Mouse (Mus musculus) frontal cortex, adult (tissue): ENCODE measurements around the gene Olfr669.
"Not testable (repeated sequence)": the region's sequence is repeated elsewhere in the genome, so short reads cannot be mapped to it uniquely, and the experiment has no call there.

Experiments
- ATAC-seq: cut with Nextera tagmentation; 2 replicates; pipeline ENCODE4 v1.9.2; 2017; ENCODE audit warnings: mild to moderate bottlenecking, moderate library complexity, mixed read lengths; ENCODE audit not compliant: low TSS enrichment

Gene Olfr669

GRCm38 (mm10) chr7:104933940-104934339 lies at the start of gene Olfr669:
Olfr669 (plus strand) TSS chr7:104934240.
- ATAC-seq, result no peak

GRCm38 (mm10) chr7:104895852-104896251 lies 38.2 kb upstream of the Olfr669 start, which contains the start of gene Olfr666:
Olfr666 (minus strand) TSS chr7:104895952.
- ATAC-seq, result no peak

GRCm38 (mm10) chr7:104921382-104921781 lies 12.7 kb upstream of the Olfr669 start, which contains the start of gene Olfr667:
Olfr667 (minus strand) TSS chr7:104921482.
- no peak for ATAC-seq

- no peak for ATAC-seq
Observed at GRCm38 (mm10) chr7:104927957-104928356, 6.1 kb upstream of the Olfr669 start, which contains the start of gene Olfr668. Olfr668 (minus strand) TSS chr7:104928057.

- 0 out of 2 replicates have a peak, but pooled peaks have one; percentile 64 for ATAC-seq
Observed at GRCm38 (mm10) chr7:104950234-104950633, 16.2 kb downstream of the Olfr669 start.

- no peak for ATAC-seq
Observed at GRCm38 (mm10) chr7:104962520-104962919, 28.5 kb downstream of the Olfr669 start, which contains the start of gene Olfr670. Olfr670 (minus strand) TSS chr7:104962620.

- not testable (repeated sequence) for ATAC-seq
Observed at GRCm38 (mm10) chr7:104972507-104972906, 38.5 kb downstream of the Olfr669 start.

- ATAC-seq, result no peak
Observed at GRCm38 (mm10) chr7:104979026-104979425, 45.0 kb downstream of the Olfr669 start, which contains the start of gene Olfr671. Olfr671 (minus strand) TSS chr7:104979126.
